Mouse (Mus musculus) effector memory CD4-positive, alpha-beta T cell, adult 7 months (primary cell): ENCODE data around the gene Ccdc191. TPM values are rescaled to one million over a fixed set of nuclear protein-coding genes. Genes with fewer than 3 reads are reported as not detected.

ENCODE experiments used
- polyA plus RNA-seq: library from polyadenylated mRNA; unstranded; fragments of 100-300 nt; shearing (Covaris generic); gene quantifications from one replicate; pipeline ENCODE4 v1.2.1, GENCODE M21; 2017

The Ccdc191 gene
- 10.6 TPM for polyA plus RNA-seq

GRCm38 (mm10) chr16:43889208-43890004 lies at the start of gene Ccdc191:
Gene Ccdc191, plus strand, starts transcription at chr16:43889800.

DNA sequence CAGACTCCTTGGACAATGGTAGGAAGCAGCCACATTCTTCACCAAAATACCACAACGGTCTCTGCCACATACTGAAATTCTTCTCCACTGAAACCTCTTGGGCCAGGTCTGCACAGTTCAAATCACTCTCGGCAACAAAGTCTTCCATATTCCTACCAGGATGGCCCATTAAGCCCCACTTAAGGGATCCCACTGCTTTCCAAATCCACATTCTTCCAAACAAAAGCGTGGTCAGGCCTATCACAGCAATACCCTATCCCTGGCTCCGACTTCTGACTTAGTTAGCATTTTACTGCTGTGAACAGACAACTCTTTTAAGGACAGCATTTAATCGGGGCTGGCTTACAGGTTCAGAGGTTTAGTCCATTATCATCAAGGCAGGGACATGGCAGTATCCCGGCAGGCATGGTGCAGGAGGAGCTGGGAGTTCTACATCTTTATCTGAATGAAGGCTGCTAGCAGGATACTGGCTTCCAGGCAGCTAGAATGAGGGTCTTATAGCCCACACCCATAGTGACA lies 36.8 kb downstream of the Ccdc191 start, which contains the start of gene Qtrt2:
Gene Qtrt2, minus strand, starts transcription at position 469 of the 519 bp plus-strand sequence.

GRCm38 (mm10) chr16:43979328-43980109 lies 89.9 kb downstream of the Ccdc191 start, which contains the start of gene Zdhhc23:
Gene Zdhhc23, minus strand, starts transcription at chr16:43979791.

Other genes starting within 250 kb of the Ccdc191 start
- 159 TPM for gene Tigit, start 225.7 kb upstream of the Ccdc191 start, polyA plus RNA-seq
- gene Drd3, start 135.8 kb upstream of the Ccdc191 start, polyA plus RNA-seq, result not detected
- gene Qtrt2, start 37.0 kb downstream of the Ccdc191 start, polyA plus RNA-seq, result 24.8 TPM
- 5.0 TPM for gene Zdhhc23, start 90.0 kb downstream of the Ccdc191 start, polyA plus RNA-seq
- 3.2 TPM for gene Gramd1c, start 173.5 kb downstream of the Ccdc191 start, polyA plus RNA-seq
- gene Atp6v1a, start 249.9 kb downstream of the Ccdc191 start, polyA plus RNA-seq, result 24.8 TPM